Mouse (Mus musculus): Measurements from ENCODE around the gene Adcy4.

DNA sequence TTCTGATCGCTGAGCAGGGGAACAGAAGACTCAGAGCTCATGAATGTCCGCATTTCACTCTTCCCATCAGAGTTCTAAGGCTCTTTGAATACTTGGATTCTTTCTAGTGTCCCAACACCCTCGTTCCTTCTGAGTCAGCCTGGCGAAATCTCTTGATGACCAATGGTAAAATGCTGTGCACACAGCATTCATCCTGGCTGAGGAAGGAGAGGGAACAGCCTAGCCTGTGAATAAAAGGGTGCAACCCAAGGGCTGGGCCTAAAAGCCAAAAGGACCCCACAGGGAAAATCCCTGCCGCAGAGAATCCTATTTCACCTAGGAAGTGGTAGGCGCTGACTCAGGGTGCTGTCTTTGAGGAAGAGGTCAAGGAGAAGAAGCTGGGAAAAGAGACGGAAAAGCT lies 53.8 kb downstream of the Adcy4 start:
- TF ChIP-seq CTCF (IDR thresholded peaks at IDR 0.05; ENCODE audit: borderline replicate concordance, extremely low read depth, insufficient read depth, insufficient read length): no peak
- TF ChIP-seq POLR2A (IDR thresholded peaks at IDR 0.05; ENCODE audit: borderline replicate concordance, extremely low read depth, insufficient read depth, insufficient read length, poor library complexity, severe bottlenecking): no peak

Measured in brain, embryonic 14.5 days (tissue).